Mouse (Mus musculus): ENCODE data around the gene C9. TPM values are rescaled to one million over a fixed set of nuclear protein-coding genes. Genes with fewer than 3 reads are reported as not detected.

C9 gene
- polyA plus RNA-seq (2014; fragmentation: Nextera tagmentation; extraction: Ambion mirVana): not detected in 2 replicates

DNA sequence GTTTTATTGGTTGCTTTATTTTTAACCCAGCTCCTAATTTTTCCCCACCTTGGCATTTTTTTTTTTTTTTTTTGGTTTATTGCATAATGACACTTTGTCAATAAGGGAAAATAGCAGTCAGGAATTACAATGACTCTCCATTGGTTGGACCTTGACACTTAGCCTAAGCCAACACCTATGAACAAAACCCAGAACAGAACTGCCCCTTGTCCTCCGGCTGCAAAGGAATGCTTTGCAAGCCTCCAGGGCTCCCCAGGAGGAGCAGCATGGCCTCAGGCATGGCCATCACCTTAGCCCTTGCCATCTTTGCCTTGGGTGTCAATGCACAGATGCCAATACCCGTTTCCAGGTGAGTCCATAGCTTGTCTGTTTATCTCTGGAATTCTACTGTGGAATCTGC lies at the start of gene C9:
Gene C9 (plus strand): TSS at position 193 of the 400 bp plus-strand sequence.
- DNase-seq (ENCODE audit: low spot score) (no peak), ATAC-seq (ENCODE audit: insufficient read depth, low FRiP score, low TSS enrichment) (no peak)
- Histone ChIP-seq H3K4me3 (ENCODE audit: low read depth, low read length) (no peak within 1 kb of the TSS), H3K9me3 (ENCODE audit: control insufficient read depth, low read length) (no peaks in the 10 kb centered on the region), H3K27me3 (ENCODE audit: control insufficient read depth, insufficient read depth, low read length) (no peaks in the 10 kb centered on the region), H3K36me3 (ENCODE audit: control insufficient read depth, insufficient read depth, low read length) (no peaks in the 10 kb centered on the region), H3K9ac (ENCODE audit: low read length) (no peak within 1 kb of the TSS), H3K4me1 (ENCODE audit: control insufficient read depth, insufficient read depth, low read length) (no peaks in the 10 kb centered on the region), H3K27ac (ENCODE audit: low read depth, low read length) (no peak within 1 kb of the TSS), H3K4me2 (ENCODE audit: low read depth) (no peak within 1 kb of the TSS)
- WGBS: 79% methylated on average over 2 of the region's 2 CpGs

DNA sequence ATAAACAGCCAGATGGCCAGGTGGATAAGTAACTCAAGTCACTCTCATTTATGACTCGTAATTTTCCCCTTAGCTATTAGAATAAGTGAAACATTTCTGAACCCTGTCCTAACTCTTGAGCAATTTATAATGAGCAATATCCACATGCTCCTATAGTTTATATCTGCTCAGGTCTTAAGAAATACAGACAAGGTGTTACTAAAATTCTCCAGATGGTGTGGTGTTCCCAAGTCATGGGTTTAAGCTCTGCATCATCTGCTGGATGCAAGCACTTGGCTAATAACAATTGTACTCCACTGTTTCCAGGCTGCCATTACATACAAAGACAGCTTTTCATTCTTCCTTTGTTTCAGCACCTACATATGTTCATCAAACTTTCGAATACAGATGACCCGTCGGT lies 46.9 kb upstream of the C9 start:
- Histone ChIP-seq H3K9me3 (ENCODE audit: control insufficient read depth, low read length) (no peaks in the 10 kb centered on the region), H3K4me1 (ENCODE audit: control insufficient read depth, insufficient read depth, low read length) (no peaks in the 10 kb centered on the region), H3K9ac (ENCODE audit: low read length) (no peak overlapping the region), H3K4me2 (ENCODE audit: low read depth) (no peak overlapping the region), H3K36me3 (ENCODE audit: control insufficient read depth, insufficient read depth, low read length) (no peaks in the 10 kb centered on the region), H3K27ac (ENCODE audit: low read depth, low read length) (no peak overlapping the region), H3K4me3 (ENCODE audit: low read depth, low read length) (no peak overlapping the region), H3K27me3 (ENCODE audit: control insufficient read depth, insufficient read depth, low read length) (no peaks in the 10 kb centered on the region)
- ATAC-seq (ENCODE audit: insufficient read depth, low FRiP score, low TSS enrichment) (no peak), DNase-seq (ENCODE audit: low spot score) (no peak)
- 90% methylated on average over 4 of the region's 4 CpGs for WGBS

DNA sequence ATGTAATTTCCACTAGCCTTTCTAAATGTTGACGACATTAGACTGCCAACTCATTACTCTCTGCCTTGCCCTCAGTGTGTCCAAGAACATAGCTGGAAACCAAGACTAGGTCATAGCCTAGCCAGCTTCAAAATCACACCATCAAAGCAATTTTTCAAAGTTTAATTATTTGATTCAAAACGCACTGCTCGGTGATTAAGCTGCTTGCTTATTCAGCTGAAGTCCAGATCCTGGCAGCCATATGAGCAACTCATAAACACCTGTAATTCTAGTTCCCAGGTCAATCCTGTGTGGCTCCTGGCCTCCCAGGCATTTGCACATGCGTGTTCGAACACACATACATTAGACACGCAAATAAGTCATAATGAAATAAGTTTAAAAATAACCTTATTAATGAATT lies 46.2 kb upstream of the C9 start:
- Histone ChIP-seq H3K27ac (ENCODE audit: low read depth, low read length) (no peak overlapping the region), H3K36me3 (ENCODE audit: control insufficient read depth, insufficient read depth, low read length) (no peaks in the 10 kb centered on the region)

DNA sequence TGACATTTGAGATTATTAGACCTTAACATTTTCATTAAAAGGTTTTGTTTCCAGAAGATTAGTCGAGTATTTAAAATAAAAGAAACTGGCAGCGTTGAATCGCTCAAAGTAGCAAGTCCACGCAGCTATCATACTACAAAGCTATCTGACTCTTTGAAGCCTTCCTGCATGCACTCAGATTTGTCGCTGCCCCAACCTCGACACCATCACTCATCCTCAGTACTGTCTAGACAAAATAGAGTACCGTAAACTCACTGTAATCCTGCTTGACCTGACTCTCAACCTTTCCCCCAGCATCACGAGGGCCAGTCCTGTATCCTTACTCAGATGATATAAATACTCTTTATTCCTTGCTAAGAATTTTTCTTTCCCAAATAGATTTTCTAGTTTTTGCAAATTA lies 45.0 kb upstream of the C9 start:
- ATAC-seq (ENCODE audit: insufficient read depth, low FRiP score, low TSS enrichment) (no peak), DNase-seq (ENCODE audit: low spot score) (no peak)
- Histone ChIP-seq H3K4me1 (ENCODE audit: control insufficient read depth, insufficient read depth, low read length) (no peaks in the 10 kb centered on the region), H3K9ac (ENCODE audit: low read length) (no peak overlapping the region), H3K36me3 (ENCODE audit: control insufficient read depth, insufficient read depth, low read length) (no peaks in the 10 kb centered on the region), H3K27ac (ENCODE audit: low read depth, low read length) (no peak overlapping the region), H3K9me3 (ENCODE audit: control insufficient read depth, low read length) (no peaks in the 10 kb centered on the region), H3K27me3 (ENCODE audit: control insufficient read depth, insufficient read depth, low read length) (no peaks in the 10 kb centered on the region), H3K4me2 (ENCODE audit: low read depth) (no peak overlapping the region), H3K4me3 (ENCODE audit: low read depth, low read length) (no peak overlapping the region)
- 79% methylated on average over 8 of the region's 8 CpGs for WGBS

More for the DNA sequence above, 46.2 kb upstream of the C9 start:
- H3K9ac ChIP-seq (ENCODE audit: low read length): no peak overlapping the region
- no peaks in the 10 kb centered on the region for H3K27me3 ChIP-seq (ENCODE audit: control insufficient read depth, insufficient read depth, low read length)
- no peak for DNase-seq (ENCODE audit: low spot score)
- no peak overlapping the region for H3K4me2 ChIP-seq (ENCODE audit: low read depth)
- 93% methylated on average over 6 of the region's 6 CpGs for WGBS
- no peak for ATAC-seq (ENCODE audit: insufficient read depth, low FRiP score, low TSS enrichment)
- no peaks in the 10 kb centered on the region for H3K4me1 ChIP-seq (ENCODE audit: control insufficient read depth, insufficient read depth, low read length)
- no peak overlapping the region for H3K4me3 ChIP-seq (ENCODE audit: low read depth, low read length)
- no peaks in the 10 kb centered on the region for H3K9me3 ChIP-seq (ENCODE audit: control insufficient read depth, low read length)

DNA sequence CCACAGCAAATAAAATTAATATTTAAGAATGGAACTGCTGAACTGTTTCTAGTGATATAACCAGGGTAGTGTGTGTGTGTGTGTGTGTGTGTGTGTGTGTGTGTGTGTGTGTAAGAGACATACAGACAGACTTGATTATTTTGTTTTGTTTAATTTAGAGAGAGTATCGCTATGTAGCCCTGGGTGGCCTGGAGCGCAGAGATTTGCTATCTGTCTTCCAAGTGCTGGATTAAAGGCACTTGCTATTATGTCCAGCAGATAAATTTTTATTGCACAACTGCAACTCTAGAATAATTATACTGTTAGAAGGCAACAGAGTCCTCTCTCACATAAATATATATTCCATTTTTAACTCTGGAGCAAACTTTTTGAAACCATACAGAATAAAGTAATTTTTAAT lies 42.7 kb upstream of the C9 start:
- Histone ChIP-seq H3K4me3 (ENCODE audit: low read depth, low read length) (no peak overlapping the region), H3K4me1 (ENCODE audit: control insufficient read depth, insufficient read depth, low read length) (no peaks in the 10 kb centered on the region), H3K36me3 (ENCODE audit: control insufficient read depth, insufficient read depth, low read length) (no peaks in the 10 kb centered on the region), H3K9ac (ENCODE audit: low read length) (no peak overlapping the region), H3K4me2 (ENCODE audit: low read depth) (no peak overlapping the region), H3K9me3 (ENCODE audit: control insufficient read depth, low read length) (no peaks in the 10 kb centered on the region), H3K27ac (ENCODE audit: low read depth, low read length) (no peak overlapping the region), H3K27me3 (ENCODE audit: control insufficient read depth, insufficient read depth, low read length) (no peaks in the 10 kb centered on the region)
- DNase-seq (ENCODE audit: low spot score) (no peak), ATAC-seq (ENCODE audit: insufficient read depth, low FRiP score, low TSS enrichment) (no peak)
- WGBS: 85% methylated on average over 2 of the region's 2 CpGs

DNA sequence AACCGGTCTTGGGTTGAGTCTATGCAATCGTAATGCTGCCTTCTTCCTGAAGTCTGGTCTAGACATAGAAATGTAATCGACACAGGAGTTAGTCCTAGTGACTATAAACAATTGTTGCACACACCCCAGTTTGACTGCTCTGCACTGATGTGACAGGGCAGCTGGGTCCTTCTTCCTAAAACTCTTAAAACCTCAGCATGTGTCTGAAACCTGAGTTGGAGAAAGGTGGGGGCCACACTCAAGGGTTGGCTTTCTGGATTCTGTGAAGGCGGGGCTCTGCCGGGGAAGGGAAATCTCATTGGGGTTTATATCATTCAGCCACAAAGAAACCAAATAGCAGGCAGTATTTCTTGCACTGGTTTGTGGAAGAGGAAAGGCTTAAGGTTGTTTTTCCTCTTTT lies 41.0 kb upstream of the C9 start:
- 86% methylated on average over 5 of the region's 5 CpGs for WGBS
- Histone ChIP-seq H3K27ac (ENCODE audit: low read depth, low read length) (no peak overlapping the region), H3K9ac (ENCODE audit: low read length) (no peak overlapping the region), H3K36me3 (ENCODE audit: control insufficient read depth, insufficient read depth, low read length) (no peaks in the 10 kb centered on the region), H3K9me3 (ENCODE audit: control insufficient read depth, low read length) (no peaks in the 10 kb centered on the region), H3K4me3 (ENCODE audit: low read depth, low read length) (no peak overlapping the region), H3K4me1 (ENCODE audit: control insufficient read depth, insufficient read depth, low read length) (no peaks in the 10 kb centered on the region), H3K27me3 (ENCODE audit: control insufficient read depth, insufficient read depth, low read length) (no peaks in the 10 kb centered on the region), H3K4me2 (ENCODE audit: low read depth) (no peak overlapping the region)
- DNase-seq (ENCODE audit: low spot score): no peak
- ATAC-seq (ENCODE audit: insufficient read depth, low FRiP score, low TSS enrichment): no peak

DNA sequence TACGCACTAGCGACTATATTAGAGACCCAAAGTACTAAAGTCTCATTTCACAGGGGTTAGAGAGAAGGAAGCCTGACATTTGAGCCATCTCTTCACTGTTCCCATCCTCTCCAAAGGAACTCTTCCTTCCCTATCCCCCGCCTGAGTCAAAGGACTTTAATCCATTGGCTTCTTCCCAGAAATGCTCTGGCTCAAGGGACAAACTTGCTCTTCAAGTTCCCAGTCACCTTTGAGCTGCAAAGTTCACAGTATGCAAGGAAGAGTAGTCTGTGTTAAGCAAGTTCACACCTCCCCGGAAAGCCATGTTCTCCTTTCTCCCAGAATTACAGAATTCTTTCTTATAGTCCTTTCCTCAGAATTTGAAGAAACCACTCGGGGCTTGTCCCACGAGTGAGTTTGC lies 38.4 kb upstream of the C9 start:
- 91% methylated on average over 6 of the region's 6 CpGs for WGBS
- no peak overlapping the region for H3K9ac ChIP-seq (ENCODE audit: low read length)
- no peaks in the 10 kb centered on the region for H3K36me3 ChIP-seq (ENCODE audit: control insufficient read depth, insufficient read depth, low read length)
- H3K9me3 ChIP-seq (ENCODE audit: control insufficient read depth, low read length): no peaks in the 10 kb centered on the region
- no peak overlapping the region for H3K27ac ChIP-seq (ENCODE audit: low read depth, low read length)
- H3K4me1 ChIP-seq (ENCODE audit: control insufficient read depth, insufficient read depth, low read length): no peaks in the 10 kb centered on the region
- DNase-seq (ENCODE audit: low spot score): no peak
- no peak for ATAC-seq (ENCODE audit: insufficient read depth, low FRiP score, low TSS enrichment)
- no peak overlapping the region for H3K4me3 ChIP-seq (ENCODE audit: low read depth, low read length)
- no peaks in the 10 kb centered on the region for H3K27me3 ChIP-seq (ENCODE audit: control insufficient read depth, insufficient read depth, low read length)
- no peak overlapping the region for H3K4me2 ChIP-seq (ENCODE audit: low read depth)

DNA sequence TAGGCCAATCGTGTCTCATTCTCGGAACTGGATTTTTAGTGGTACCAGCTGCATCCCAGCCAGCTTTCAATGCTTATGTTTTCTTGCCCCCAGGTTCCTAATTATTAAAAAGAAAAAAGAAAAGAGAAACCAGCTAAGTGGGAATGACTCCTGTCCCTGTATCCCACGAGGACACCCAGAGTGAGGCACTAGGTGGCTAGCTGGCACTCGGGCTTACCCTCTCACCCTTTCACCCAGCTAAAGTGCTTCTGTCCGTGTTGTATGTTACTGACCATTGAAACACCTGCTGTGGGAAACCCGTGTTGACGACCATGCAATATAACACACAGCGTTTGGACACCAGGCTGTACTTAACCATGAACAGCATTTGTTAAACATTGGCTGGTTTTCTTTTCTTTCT lies 36.1 kb upstream of the C9 start:
- no peak for ATAC-seq (ENCODE audit: insufficient read depth, low FRiP score, low TSS enrichment)
- Histone ChIP-seq H3K4me3 (ENCODE audit: low read depth, low read length) (no peak overlapping the region), H3K4me2 (ENCODE audit: low read depth) (no peak overlapping the region), H3K4me1 (ENCODE audit: control insufficient read depth, insufficient read depth, low read length) (no peaks in the 10 kb centered on the region), H3K36me3 (ENCODE audit: control insufficient read depth, insufficient read depth, low read length) (no peaks in the 10 kb centered on the region), H3K9ac (ENCODE audit: low read length) (no peak overlapping the region), H3K9me3 (ENCODE audit: control insufficient read depth, low read length) (no peaks in the 10 kb centered on the region), H3K27ac (ENCODE audit: low read depth, low read length) (no peak overlapping the region), H3K27me3 (ENCODE audit: control insufficient read depth, insufficient read depth, low read length) (no peaks in the 10 kb centered on the region)
- WGBS: 86% methylated on average over 8 of the region's 8 CpGs
- DNase-seq (ENCODE audit: low spot score): no peak

DNA sequence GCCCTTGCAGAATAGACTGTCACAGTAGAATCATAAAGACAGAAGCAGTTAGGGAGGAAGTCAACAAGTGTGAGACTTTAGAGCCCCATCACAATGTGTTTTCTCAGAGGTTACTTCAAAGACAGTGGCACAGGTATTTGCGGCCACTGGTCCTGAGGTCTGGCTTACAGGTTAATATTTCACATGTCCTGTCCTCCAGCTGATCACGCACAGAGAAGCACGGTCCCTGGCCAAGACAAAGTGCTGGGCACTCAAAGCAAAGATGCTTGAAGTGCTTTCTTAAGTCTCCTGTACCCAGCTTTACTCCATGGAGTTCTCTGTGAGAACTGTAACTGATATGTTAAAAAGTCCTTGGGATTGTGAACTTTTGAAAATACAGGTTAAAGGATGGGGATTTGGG lies 35.0 kb upstream of the C9 start:
- Histone ChIP-seq H3K4me1 (ENCODE audit: control insufficient read depth, insufficient read depth, low read length) (no peaks in the 10 kb centered on the region), H3K9me3 (ENCODE audit: control insufficient read depth, low read length) (no peaks in the 10 kb centered on the region), H3K36me3 (ENCODE audit: control insufficient read depth, insufficient read depth, low read length) (no peaks in the 10 kb centered on the region), H3K27ac (ENCODE audit: low read depth, low read length) (no peak overlapping the region), H3K4me2 (ENCODE audit: low read depth) (no peak overlapping the region), H3K9ac (ENCODE audit: low read length) (no peak overlapping the region), H3K27me3 (ENCODE audit: control insufficient read depth, insufficient read depth, low read length) (no peaks in the 10 kb centered on the region), H3K4me3 (ENCODE audit: low read depth, low read length) (no peak overlapping the region)
- ATAC-seq (ENCODE audit: insufficient read depth, low FRiP score, low TSS enrichment) (no peak), DNase-seq (ENCODE audit: low spot score) (no peak)
- 95% methylated on average over 3 of the region's 3 CpGs for WGBS
